Mouse (Mus musculus) layer of hippocampus, adult 2 months (tissue): Measurements from ENCODE around the gene 1700023F06Rik. TPM values are rescaled to one million over a fixed set of nuclear protein-coding genes. Genes with fewer than 3 reads are reported as not detected.
A peak's percentile ranks its signal among the peaks of the same experiment; 100 is the strongest.

Experiments
- DNase-seq, 2 experiments: peaks; one replicate each; pipeline ENCODE4 v3.0.0; 2022; ENCODE audit warnings: low spot score in 2 of 2
- H3K27ac ChIP-seq: fragments of 200-600 bp; 2 replicates; pipeline ENCODE4 v1.8.1; 2022
- H3K4me3 ChIP-seq: fragments of 200-600 bp; 2 replicates; pipeline ENCODE4 v1.8.1; 2022; ENCODE audit warnings: mild to moderate bottlenecking
- CTCF ChIP-seq: fragments of 200-600 bp; conservative IDR thresholded peaks from 2 replicates; pipeline ENCODE4 v1.8.1; 2022; ENCODE audit warnings: antibody characterized with exemption, mild to moderate bottlenecking, moderate library complexity
- total RNA-seq, 2 experiments: library from RNA; stranded (reverse); gene quantifications; 2 replicates each; pipeline ENCODE4 v1.2.3; 2021

1700023F06Rik gene
- total RNA-seq, 2 experiments from 2014 or later = 1.5 to 2.0 TPM

- DNase-seq = no peak
- Histone ChIP-seq H3K4me3 (no peak overlapping the region), H3K27ac (no peak overlapping the region)
- TF ChIP-seq CTCF = no peak
These were observed 44.0 kb downstream of the 1700023F06Rik start for GRCm38 (mm10) chr11:103164391-103164790.

GRCm38 (mm10) chr11:103162132-103162531, 46.2 kb downstream of the 1700023F06Rik start:
- TF ChIP-seq CTCF = peak; percentile 74
- no peak for DNase-seq
- Histone ChIP-seq H3K27ac (no peak overlapping the region), H3K4me3 (no peak overlapping the region)

GRCm38 (mm10) chr11:103161449-103161848, 46.9 kb downstream of the 1700023F06Rik start:
- H3K4me3 ChIP-seq = no peak overlapping the region
- peak; percentile 32; the same call in 1 of the 2 replicates for TF ChIP-seq CTCF
- DNase-seq = no peak
- no peak overlapping the region for H3K27ac ChIP-seq

- H3K4me3 ChIP-seq = no peak overlapping the region
- TF ChIP-seq CTCF = no peak
- H3K27ac ChIP-seq = no peak overlapping the region
These were observed 47.6 kb downstream of the 1700023F06Rik start for GRCm38 (mm10) chr11:103160738-103161137.

GRCm38 (mm10) chr11:103158621-103159478, 49.5 kb downstream of the 1700023F06Rik start:
- TF ChIP-seq CTCF = peak; percentile 88
- DNase-seq = peak; percentile 91 to 98

More at GRCm38 (mm10) chr11:103160738-103161137, 47.6 kb downstream of the 1700023F06Rik start:
- no peak for DNase-seq

GRCm38 (mm10) chr11:103149771-103150170, 58.6 kb downstream of the 1700023F06Rik start:
- no peak overlapping the region for H3K27ac ChIP-seq
- no peak for TF ChIP-seq CTCF
- DNase-seq = no peak
- no peak overlapping the region for H3K4me3 ChIP-seq

More at GRCm38 (mm10) chr11:103158621-103159478, 49.5 kb downstream of the 1700023F06Rik start:
- Histone ChIP-seq H3K4me3 (peak overlapping the region; percentile 45), H3K27ac (peak overlapping the region; percentile 87)

Other genes starting within 250 kb of the 1700023F06Rik start
- 100 to 1,000 TPM; 169 to 173 TPM for gene Nmt1, start 180.4 kb downstream of the 1700023F06Rik start, total RNA-seq
- gene Dcakd, start 180.2 kb downstream of the 1700023F06Rik start, total RNA-seq = 10 to 100 TPM; 77.1 to 80.3 TPM
- 10 to 100 TPM in 1 of 2 experiments, 1 to 10 TPM in 1; 9.3 to 10.2 TPM for gene Plcd3, start 106.9 kb downstream of the 1700023F06Rik start, total RNA-seq
- 10 to 100 TPM; 87.1 to 91.0 TPM for gene Acbd4, start 106.9 kb downstream of the 1700023F06Rik start, total RNA-seq
- gene Hexim1, start 92.3 kb downstream of the 1700023F06Rik start, total RNA-seq = 10 to 100 TPM; 48.5 to 50.8 TPM
- gene Hexim2, start 76.1 kb downstream of the 1700023F06Rik start, total RNA-seq = 10 to 100 TPM in 1 of 2 experiments, 1 to 10 TPM in 1; 9.7 to 16.0 TPM
- gene Fmnl1, start 37.5 kb downstream of the 1700023F06Rik start, total RNA-seq = 100 to 1,000 TPM; 142 to 156 TPM
- 1 to 10 TPM; 1.2 to 1.3 TPM for gene Spata32, start 9.9 kb upstream of the 1700023F06Rik start, total RNA-seq
- gene Map3k14, start 58.9 kb upstream of the 1700023F06Rik start, total RNA-seq = 1 to 10 TPM; 3.3 TPM
- 10 to 100 TPM; 11.8 to 14.0 TPM for gene Arhgap27, start 155.1 kb upstream of the 1700023F06Rik start, total RNA-seq
- gene Plekhm1, start 204.1 kb upstream of the 1700023F06Rik start, total RNA-seq = 10 to 100 TPM; 18.3 to 20.3 TPM